9 mouse cellular contexts compared by ENCODE assay signal in the genomic region with DNA sequence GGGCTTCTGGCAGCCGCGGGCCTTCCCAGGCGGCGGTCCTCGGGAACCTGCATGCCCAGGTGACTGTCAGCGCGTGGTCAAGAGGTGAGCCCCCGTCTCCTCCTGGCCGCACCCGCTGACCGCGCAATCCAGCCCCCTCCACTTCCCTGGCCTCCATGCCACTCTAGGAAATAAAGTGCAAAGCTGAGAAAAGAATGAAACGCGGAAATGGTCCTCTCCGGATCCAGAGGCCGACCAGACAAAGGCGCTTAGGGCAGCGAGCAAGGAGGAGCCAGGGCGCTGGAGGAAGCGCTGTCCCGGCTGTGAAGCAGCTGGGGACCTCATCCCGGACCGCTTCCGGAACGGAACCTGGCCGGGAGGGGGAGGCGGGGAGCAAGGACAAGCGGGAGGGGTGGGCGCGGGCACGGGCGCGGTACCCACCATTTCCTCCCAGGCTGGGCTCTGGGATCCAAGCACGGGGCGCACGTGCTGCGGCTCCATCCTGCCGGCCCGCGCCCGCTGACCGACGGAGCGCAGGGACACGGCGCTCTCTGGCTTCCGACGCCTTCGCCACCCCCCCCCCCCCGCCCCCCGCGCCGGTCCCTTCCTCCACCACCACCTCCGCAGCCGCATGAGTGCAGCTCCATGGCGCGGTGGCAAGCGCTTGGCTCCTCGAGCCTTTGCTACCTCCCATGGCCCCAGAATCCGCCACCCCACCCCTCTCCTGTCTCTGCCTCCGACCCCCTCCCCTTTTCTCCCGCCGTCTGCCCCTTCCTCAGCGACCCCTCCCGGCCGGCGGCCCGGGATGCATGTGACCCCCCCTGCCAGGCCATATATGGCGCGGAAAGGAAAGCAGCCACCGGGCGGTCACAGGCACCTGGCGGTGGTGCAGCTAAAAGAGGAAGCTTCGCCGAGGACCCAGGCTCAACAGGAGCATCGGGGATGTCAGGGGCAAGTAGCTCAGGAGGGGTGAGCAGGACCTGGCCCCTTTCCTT. TPM values are rescaled to one million over a fixed set of nuclear protein-coding genes. Genes with fewer than 3 reads are reported as not detected.
DNase-seq lines count a peak whose midpoint lies in the region; ATAC-seq and TF ChIP-seq lines count a peak whose summit lies in the region.
"Not testable (repeated sequence)": the region's sequence is repeated elsewhere in the genome, so short reads cannot be mapped to it uniquely, and the experiment has no call there.
"Had no signal": no experiment of that assay in that cellular context is flagged by ENCODE, and none has a peak within 500 bp of the region (broad histone marks: within the 10 kb centered on the region; RNA-seq: fewer than 3 reads in every experiment).

No protein-coding gene starts in this region.

- H3K9ac ChIP-seq in forebrain, embryonic 11.5 days (ENCODE audit: low read length) = peak overlapping the region; percentile 27; the same call in 1 of the 2 replicates
- peak overlapping the region; percentile 44; the same call in 1 of the 2 replicates for H3K9ac ChIP-seq in heart, embryonic 13.5 days
- H3K9ac ChIP-seq in hindbrain, postnatal 0 days (replicated peaks; ENCODE audit: low read length) = not testable (repeated sequence)
- 0 out of 2 replicates have a peak overlapping the region, but pooled peaks have one; percentile 20 for H3K9ac ChIP-seq in lung, embryonic 16.5 days (ENCODE audit: low read length)
- H3K9ac ChIP-seq in neural tube, embryonic 15.5 days (replicated peaks) = peak overlapping the region; percentile 37; the same call in 1 of the 2 replicates

- 1% methylated on average over 25 of the region's 76 CpGs for WGBS in forebrain, embryonic 11.5 days
- WGBS in heart, embryonic 13.5 days = under 1% methylated on average over 33 of the region's 76 CpGs
- WGBS in hindbrain, postnatal 0 days = under 1% methylated on average over 23 of the region's 76 CpGs
- WGBS in lung, embryonic 16.5 days = 0% methylated on average over 28 of the region's 76 CpGs
- WGBS in neural tube, embryonic 15.5 days = under 1% methylated on average over 45 of the region's 76 CpGs

- not testable (repeated sequence) for H3K27ac ChIP-seq in forebrain, embryonic 11.5 days (ENCODE audit: low read depth, low read length); heart, embryonic 13.5 days (replicated peaks); hindbrain, postnatal 0 days; left cerebral cortex, adult 2 months; lung, embryonic 16.5 days (ENCODE audit: low read length)
- H3K27ac ChIP-seq in neural tube, embryonic 15.5 days (replicated peaks) = 0 out of 2 replicates have a peak overlapping the region, but pooled peaks have one; percentile 33

- not testable (repeated sequence) for H3K36me3 ChIP-seq in forebrain, embryonic 11.5 days (ENCODE audit: control insufficient read depth, insufficient read depth, low read length); heart, embryonic 13.5 days; hindbrain, postnatal 0 days (ENCODE audit: insufficient read depth, low read length); lung, embryonic 16.5 days (ENCODE audit: control insufficient read depth, insufficient read depth, low read length); neural tube, embryonic 15.5 days

- H3K4me1 ChIP-seq in forebrain, embryonic 11.5 days (replicated peaks; ENCODE audit: control insufficient read depth, insufficient read depth, low read length); heart, embryonic 13.5 days; hindbrain, postnatal 0 days (ENCODE audit: insufficient read depth, low read length); lung, embryonic 16.5 days (replicated peaks; ENCODE audit: control insufficient read depth, insufficient read depth, low read length); neural tube, embryonic 15.5 days: not testable (repeated sequence)

- not testable (repeated sequence) for H3K9me3 ChIP-seq in forebrain, embryonic 11.5 days (ENCODE audit: control insufficient read depth, low read length); heart, embryonic 13.5 days; hindbrain, postnatal 0 days (ENCODE audit: low read length); lung, embryonic 16.5 days (ENCODE audit: control insufficient read depth, low read length); neural tube, embryonic 15.5 days (replicated peaks)

- peak overlapping the region; percentile 31 for H3K4me3 ChIP-seq in forebrain, embryonic 11.5 days (ENCODE audit: low read depth, low read length)
- H3K4me3 ChIP-seq in heart, embryonic 13.5 days = peak overlapping the region; percentile 45
- peak overlapping the region; percentile 30 for H3K4me3 ChIP-seq in hindbrain, postnatal 0 days (ENCODE audit: low read length)
- H3K4me3 ChIP-seq in left cerebral cortex, adult 2 months = peak overlapping the region; percentile 30
- H3K4me3 ChIP-seq in lung, embryonic 16.5 days (ENCODE audit: low read length) = peak overlapping the region; percentile 39
- H3K4me3 ChIP-seq in neural tube, embryonic 15.5 days (replicated peaks) = peak overlapping the region; percentile 42

- intact Hi-C loops in left cerebral cortex, adult 2 months (cut with DNase I) = not testable (repeated sequence)

- not testable (repeated sequence) for ATAC-seq in forebrain, embryonic 11.5 days (replicated peaks; ENCODE audit: low FRiP score); heart, embryonic 13.5 days (ENCODE audit: extremely low read depth, insufficient number of reproducible peaks, low FRiP score, low TSS enrichment); hindbrain, postnatal 0 days; lung, embryonic 16.5 days (ENCODE audit: low read depth); neural tube, embryonic 15.5 days (ENCODE audit: low FRiP score)

- TF ChIP-seq CTCF in brain, embryonic 14.5 days (IDR thresholded peaks at IDR 0.05; ENCODE audit: borderline replicate concordance, extremely low read depth, insufficient read depth, insufficient read length); hindbrain, postnatal 0 days (IDR thresholded peaks at IDR 0.05; ENCODE audit: low read depth); left cerebral cortex, adult 2 months (IDR thresholded peaks at IDR 0.05): not testable (repeated sequence)

- not testable (repeated sequence) for H3K27me3 ChIP-seq in forebrain, embryonic 11.5 days (ENCODE audit: control insufficient read depth, insufficient read depth, low read length); heart, embryonic 13.5 days (replicated peaks); hindbrain, postnatal 0 days (ENCODE audit: insufficient read depth, low read length); lung, embryonic 16.5 days (ENCODE audit: control insufficient read depth, insufficient read depth, low read depth, low read length); neural tube, embryonic 15.5 days (replicated peaks)

- not testable (repeated sequence) for TF ChIP-seq POLR2A in brain, embryonic 14.5 days (IDR thresholded peaks at IDR 0.05; ENCODE audit: borderline replicate concordance, extremely low read depth, insufficient read depth, insufficient read length, poor library complexity, severe bottlenecking)

- H3K4me2 ChIP-seq in forebrain, embryonic 11.5 days (ENCODE audit: low read depth, low read length, severe bottlenecking) = peak overlapping the region; percentile 54
- H3K4me2 ChIP-seq in heart, embryonic 13.5 days = peak overlapping the region; percentile 71
- H3K4me2 ChIP-seq in hindbrain, postnatal 0 days (ENCODE audit: low read depth, low read length) = peak overlapping the region; percentile 47; the same call in 1 of the 2 replicates
- peak overlapping the region; percentile 63 for H3K4me2 ChIP-seq in lung, embryonic 16.5 days (ENCODE audit: low read depth, low read length)
- H3K4me2 ChIP-seq in neural tube, embryonic 15.5 days = peak overlapping the region; percentile 57

- DNase-seq in brain, embryonic 14.5 days (ENCODE audit: low read depth) = peak; percentile 17
- peak; percentile 49 for DNase-seq in forebrain, embryonic 11.5 days (ENCODE audit: low spot score)
- DNase-seq in hindbrain, postnatal 0 days (ENCODE audit: low spot score) = peak; percentile 1
- DNase-seq in left cerebral cortex, adult 2 months (ENCODE audit: extremely low spot score in 1 of 2, low spot score in 2 of 2) = not testable (repeated sequence)
- DNase-seq in thymus, postnatal 4 days = peak; percentile 15

RNA-seq across cellular contexts. Expression of a gene that starts 14.6 kb away (rescaled TPM):
- polyA plus RNA-seq in brain, embryonic 14.5 days (2012; rRNA removed) = not detected in 2 replicates
- polyA plus RNA-seq in forebrain, embryonic 11.5 days (2014; fragmentation: Nextera tagmentation; extraction: Ambion mirVana) = not detected in 2 replicates
- polyA plus RNA-seq in heart, embryonic 13.5 days (2015; fragmentation: Nextera tagmentation; extraction: Ambion mirVana) = not detected in 2 replicates
- total RNA-seq in hindbrain, postnatal 0 days (2014; rRNA removed) = not detected in 2 replicates
- polyA plus RNA-seq in hindbrain, postnatal 0 days (2015; fragmentation: Nextera tagmentation; extraction: Ambion mirVana) = not detected in 2 replicates
- not detected for total RNA-seq in left cerebral cortex, adult 2 months (2021)
- not detected in 2 replicates for polyA plus RNA-seq in lung, embryonic 16.5 days (2015; fragmentation: Nextera tagmentation; extraction: Ambion mirVana)
- polyA plus RNA-seq in neural tube, embryonic 15.5 days (2015; fragmentation: Nextera tagmentation; extraction: Ambion mirVana) = not detected in 2 replicates
- total RNA-seq: hematopoietic stem cell, adult 5-6 weeks had no signal
